Mouse (Mus musculus) cerebellum, adult 11-12 months (tissue): ENCODE results near the gene Apol9a.

Experiments
- DNase-seq: peaks from one replicate; pipeline ENCODE4 v3.0.0; 2022

Apol9a gene

GRCm38 (mm10) chr15:77370588-77370987 lies 40.3 kb downstream of the Apol9a start:
- DNase-seq, result no peak

GRCm38 (mm10) chr15:77369981-77370380 lies 41.0 kb downstream of the Apol9a start:
- DNase-seq, result no peak

DNA sequence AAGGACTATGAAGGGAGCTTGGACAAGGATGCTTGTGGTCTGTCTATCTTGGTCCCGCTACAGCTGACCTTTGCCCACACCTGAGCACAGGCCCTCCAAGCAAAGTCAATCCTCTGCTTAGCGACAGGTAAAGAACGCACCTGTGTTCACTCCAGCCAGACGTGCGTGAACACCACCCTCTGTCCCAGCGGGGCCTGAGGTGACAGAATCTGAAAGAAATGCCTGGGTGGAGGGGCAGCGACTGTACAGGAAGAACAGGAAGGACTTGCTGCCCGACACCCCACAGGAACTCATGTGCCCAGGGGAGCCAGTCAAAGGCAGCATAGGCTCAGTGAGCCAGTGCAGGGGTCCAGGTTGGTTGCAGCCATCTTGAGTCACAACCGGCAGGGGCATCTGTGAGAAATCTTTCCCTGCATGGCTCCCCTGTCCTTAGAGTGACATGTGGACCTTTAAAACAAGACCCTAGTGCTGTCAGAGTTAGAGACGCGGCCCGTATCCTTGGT lies 42.1 kb downstream of the Apol9a start:
- DNase-seq, result peak; percentile 61

DNA sequence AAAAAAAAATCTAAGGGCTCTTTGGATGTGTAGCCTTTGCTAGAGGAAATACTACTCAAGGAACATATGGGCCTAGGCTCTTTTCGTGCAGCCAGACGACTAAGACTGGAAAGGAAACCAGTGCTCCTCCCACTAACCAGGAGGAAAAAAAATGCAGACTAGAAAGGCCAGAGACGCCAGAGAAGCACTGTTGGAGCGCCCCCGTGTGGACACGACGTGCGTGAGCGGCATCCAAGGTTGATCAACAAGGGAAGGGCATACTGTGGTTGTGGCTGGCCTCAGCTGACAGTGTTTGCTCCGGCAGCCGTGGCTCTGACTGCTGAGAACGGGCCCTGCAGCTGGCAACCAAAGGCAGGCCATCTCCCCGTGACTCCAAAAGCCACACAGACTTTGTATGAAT lies 42.8 kb downstream of the Apol9a start:
- DNase-seq, result peak; percentile 94

GRCm38 (mm10) chr15:77367504-77367903 lies 43.4 kb downstream of the Apol9a start:
- peak; percentile 72 for DNase-seq

DNA sequence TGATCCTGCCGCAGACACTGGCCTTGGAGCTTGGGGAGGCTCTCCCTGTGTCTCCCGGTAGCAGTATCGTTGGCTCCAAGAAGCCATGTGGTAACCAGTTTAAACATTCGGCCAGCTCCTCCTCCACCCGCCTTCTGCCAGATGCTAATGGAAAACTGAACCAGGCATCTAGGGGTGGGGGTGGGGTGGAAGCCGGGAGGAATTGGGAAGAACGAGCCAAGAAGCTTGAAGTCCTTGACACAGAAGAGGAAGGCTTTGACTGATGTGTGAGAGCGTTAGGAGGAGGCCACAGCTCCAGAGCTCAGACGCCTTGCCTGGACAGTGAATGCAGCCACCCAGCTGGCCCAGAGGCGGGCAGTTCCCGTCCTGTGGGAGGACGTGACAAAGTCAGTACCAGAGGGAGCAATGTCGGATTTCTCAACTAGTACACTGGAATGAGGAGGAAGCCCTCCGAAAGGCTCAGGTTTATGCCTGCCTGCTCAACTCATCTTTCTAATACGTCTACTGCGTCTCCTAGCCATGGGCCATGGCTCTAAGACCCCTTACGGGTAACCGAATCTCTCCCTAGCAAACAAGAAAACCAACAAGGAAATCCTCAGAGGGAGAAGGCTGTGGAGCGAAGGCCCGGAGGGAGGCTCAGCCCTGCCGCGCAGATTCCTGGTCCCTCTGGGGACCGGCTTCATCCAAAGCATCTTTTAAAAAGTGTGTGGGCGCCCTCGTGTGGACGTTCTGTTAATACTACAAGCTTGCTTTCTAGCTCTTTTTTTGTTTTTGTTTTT lies 44.0 kb downstream of the Apol9a start:
- DNase-seq, result peak; percentile 83

- no peak for DNase-seq
These were observed 45.0 kb downstream of the Apol9a start for GRCm38 (mm10) chr15:77365700-77366570.

GRCm38 (mm10) chr15:77364026-77364425 lies 46.9 kb downstream of the Apol9a start:
- no peak for DNase-seq

- no peak for DNase-seq
These were observed 47.4 kb downstream of the Apol9a start for GRCm38 (mm10) chr15:77363578-77363977.

DNA sequence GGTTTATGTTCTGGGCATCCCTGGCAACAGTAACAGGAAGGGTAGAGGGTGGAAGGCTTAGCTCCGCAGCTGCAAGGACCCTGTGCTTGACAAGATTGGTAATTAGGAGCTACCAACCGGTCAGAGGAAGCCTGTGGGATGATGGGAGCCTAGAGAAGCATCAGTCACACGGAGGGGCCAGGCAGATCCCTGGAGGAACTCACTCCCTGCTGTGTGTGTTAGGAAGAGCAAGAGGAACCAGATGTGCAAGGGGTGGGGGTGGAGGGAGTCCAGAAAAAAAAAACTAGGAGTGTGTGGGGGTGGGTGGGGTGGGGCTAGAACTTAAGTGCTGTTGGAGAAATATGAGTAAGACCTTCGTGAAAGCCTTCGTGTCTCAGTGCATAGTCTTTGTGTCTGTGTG lies 48.0 kb downstream of the Apol9a start:
- no peak for DNase-seq

GRCm38 (mm10) chr15:77359905-77360304 lies 51.0 kb downstream of the Apol9a start:
- DNase-seq, result no peak

GRCm38 (mm10) chr15:77359486-77359885 lies 51.4 kb downstream of the Apol9a start:
- no peak for DNase-seq

- DNase-seq, result no peak
These were observed 51.9 kb downstream of the Apol9a start for GRCm38 (mm10) chr15:77359084-77359483.

GRCm38 (mm10) chr15:77358320-77359040 lies 52.5 kb downstream of the Apol9a start:
- DNase-seq, result peak; percentile 92

- DNase-seq, result peak; percentile 50
These were observed 54.6 kb downstream of the Apol9a start for GRCm38 (mm10) chr15:77356248-77356810.

- peak; percentile 64 for DNase-seq
These were observed 55.9 kb downstream of the Apol9a start for GRCm38 (mm10) chr15:77354848-77355551.

DNA sequence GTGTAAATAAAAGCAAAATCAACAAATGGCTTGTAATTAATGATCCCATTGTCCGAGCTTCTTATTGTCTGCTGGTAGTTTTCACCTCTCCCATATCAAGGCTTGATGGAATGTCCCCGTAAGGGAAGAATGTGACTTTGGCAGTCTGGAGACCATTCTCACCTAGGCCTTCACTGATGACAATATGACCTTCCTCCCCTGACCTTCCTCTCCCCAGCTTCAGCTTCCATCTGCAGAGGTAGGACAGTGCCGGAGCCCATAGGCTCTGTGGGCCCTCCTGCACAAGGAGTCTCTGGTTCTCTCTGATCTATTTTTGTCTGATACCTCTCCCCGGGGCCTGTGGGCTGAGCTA lies 56.5 kb downstream of the Apol9a start:
- no peak for DNase-seq
